Mouse (Mus musculus) megakaryocyte, embryonic 14.5 days (primary cell): ENCODE measurements around the gene Ano9.

ENCODE experiments used
- FLI1 ChIP-seq: IDR thresholded peaks from 2 replicates; pipeline ENCODE4 v1.6.1; 2012; ENCODE audit warnings: low read length, inconsistent platforms, mixed read lengths
- GATA1 ChIP-seq: IDR thresholded peaks from 3 replicates; pipeline ENCODE4 v1.6.1; 2012; ENCODE audit warnings: mixed read lengths, low read length, inconsistent platforms, borderline replicate concordance

DNA sequence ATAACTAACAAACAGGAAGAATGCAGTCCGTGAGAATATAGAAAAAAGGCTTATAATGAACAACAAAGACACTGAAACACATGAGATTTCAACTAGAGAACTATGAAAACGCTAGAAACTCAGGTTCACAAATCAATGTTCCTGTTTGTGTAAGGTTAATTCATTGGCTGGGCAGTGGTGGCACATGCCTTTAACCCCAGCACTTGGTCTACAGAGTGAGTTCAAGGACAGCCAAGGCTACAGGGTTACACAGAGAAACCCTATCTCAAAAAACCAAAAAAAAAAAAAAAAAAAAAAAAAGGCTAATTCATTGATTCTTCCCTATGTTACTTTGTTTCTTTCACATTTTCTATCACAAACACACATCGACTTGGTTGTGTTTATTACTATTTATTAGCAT, 3.0 kb upstream of the Ano9 start:
- no peak for TF ChIP-seq FLI1
- no peak for TF ChIP-seq GATA1
